Mouse (Mus musculus): ENCODE results near the gene 4922502D21Rik. TPM values are rescaled to one million over a fixed set of nuclear protein-coding genes. Genes with fewer than 3 reads are reported as not detected.

The 4922502D21Rik gene
- not detected in 2 replicates for polyA plus RNA-seq (2012; ENCODE audit: insufficient read depth, insufficient read length, missing spikeins)

GRCm38 (mm10) chr6:129331610-129332009 lies at the start of gene 4922502D21Rik:
4922502D21Rik (minus strand) TSS chr6:129331796.
- Histone ChIP-seq H3K4me3 (ENCODE audit: insufficient read depth, low read length) (no peak within 1 kb of the TSS), H3K27ac (ENCODE audit: insufficient read depth, low read depth, low read length) (no peak within 1 kb of the TSS), H3K4me1 (ENCODE audit: control insufficient read depth, insufficient read depth, low read length) (peaks cover 13% of the 10 kb centered on the region)
- TF ChIP-seq CTCF (IDR thresholded peaks at IDR 0.05; ENCODE audit: low read depth, low read length) (no peak), POLR2A (IDR thresholded peaks at IDR 0.05; ENCODE audit: borderline replicate concordance, low read depth, low read length) (no peak)

- TF ChIP-seq POLR2A (IDR thresholded peaks at IDR 0.05; ENCODE audit: borderline replicate concordance, low read depth, low read length) (no peak), CTCF (IDR thresholded peaks at IDR 0.05; ENCODE audit: low read depth, low read length) (no peak)
- H3K27ac ChIP-seq (ENCODE audit: insufficient read depth, low read depth, low read length): no peak overlapping the region
- H3K4me3 ChIP-seq (ENCODE audit: insufficient read depth, low read length): no peak overlapping the region
- H3K4me1 ChIP-seq (ENCODE audit: control insufficient read depth, insufficient read depth, low read length): no peaks in the 10 kb centered on the region
Observed at GRCm38 (mm10) chr6:129380454-129380853, 48.9 kb upstream of the 4922502D21Rik start.

GRCm38 (mm10) chr6:129374937-129375471 lies 43.4 kb upstream of the 4922502D21Rik start:
- no peak overlapping the region for H3K4me3 ChIP-seq (ENCODE audit: insufficient read depth, low read length)
- H3K4me1 ChIP-seq (ENCODE audit: control insufficient read depth, insufficient read depth, low read length): peaks cover 8% of the 10 kb centered on the region
- TF ChIP-seq POLR2A (IDR thresholded peaks at IDR 0.05; ENCODE audit: borderline replicate concordance, low read depth, low read length) (no peak), CTCF (IDR thresholded peaks at IDR 0.05; ENCODE audit: low read depth, low read length) (no peak)

GRCm38 (mm10) chr6:129369374-129370132 lies 38.0 kb upstream of the 4922502D21Rik start:
- H3K4me1 ChIP-seq (ENCODE audit: control insufficient read depth, insufficient read depth, low read length): peaks cover 18% of the 10 kb centered on the region
- peak overlapping the region; percentile 35 for H3K27ac ChIP-seq (ENCODE audit: insufficient read depth, low read depth, low read length)
- no peak for TF ChIP-seq CTCF (IDR thresholded peaks at IDR 0.05; ENCODE audit: low read depth, low read length)
- no peak for TF ChIP-seq POLR2A (IDR thresholded peaks at IDR 0.05; ENCODE audit: borderline replicate concordance, low read depth, low read length)
- no peak overlapping the region for H3K4me3 ChIP-seq (ENCODE audit: insufficient read depth, low read length)

More at GRCm38 (mm10) chr6:129374937-129375471, 43.4 kb upstream of the 4922502D21Rik start:
- no peak overlapping the region for H3K27ac ChIP-seq (ENCODE audit: insufficient read depth, low read depth, low read length)

- no peak for TF ChIP-seq POLR2A (IDR thresholded peaks at IDR 0.05; ENCODE audit: borderline replicate concordance, low read depth, low read length)
- peak; percentile 47 for TF ChIP-seq CTCF (IDR thresholded peaks at IDR 0.05; ENCODE audit: low read depth, low read length)
- H3K4me3 ChIP-seq (ENCODE audit: insufficient read depth, low read length): no peak overlapping the region
- H3K4me1 ChIP-seq (ENCODE audit: control insufficient read depth, insufficient read depth, low read length): peaks cover 38% of the 10 kb centered on the region
- no peak overlapping the region for H3K27ac ChIP-seq (ENCODE audit: insufficient read depth, low read depth, low read length)
Observed at GRCm38 (mm10) chr6:129365959-129366359, 34.4 kb upstream of the 4922502D21Rik start.

- TF ChIP-seq POLR2A (IDR thresholded peaks at IDR 0.05; ENCODE audit: borderline replicate concordance, low read depth, low read length) (no peak), CTCF (IDR thresholded peaks at IDR 0.05; ENCODE audit: low read depth, low read length) (no peak)
- H3K4me3 ChIP-seq (ENCODE audit: insufficient read depth, low read length): no peak overlapping the region
- H3K4me1 ChIP-seq (ENCODE audit: control insufficient read depth, insufficient read depth, low read length): peaks cover 34% of the 10 kb centered on the region
- H3K27ac ChIP-seq (ENCODE audit: insufficient read depth, low read depth, low read length): peak overlapping the region; percentile 31
Observed at GRCm38 (mm10) chr6:129363942-129364341, 32.3 kb upstream of the 4922502D21Rik start.

- Histone ChIP-seq H3K27ac (ENCODE audit: insufficient read depth, low read depth, low read length) (no peak overlapping the region), H3K4me3 (ENCODE audit: insufficient read depth, low read length) (no peak overlapping the region), H3K4me1 (ENCODE audit: control insufficient read depth, insufficient read depth, low read length) (peaks cover 32% of the 10 kb centered on the region)
- no peak for TF ChIP-seq CTCF (IDR thresholded peaks at IDR 0.05; ENCODE audit: low read depth, low read length)
- TF ChIP-seq POLR2A (IDR thresholded peaks at IDR 0.05; ENCODE audit: borderline replicate concordance, low read depth, low read length): no peak
Observed at GRCm38 (mm10) chr6:129359515-129359914, 27.9 kb upstream of the 4922502D21Rik start.

GRCm38 (mm10) chr6:129356430-129356829 lies 24.8 kb upstream of the 4922502D21Rik start:
- Histone ChIP-seq H3K4me1 (ENCODE audit: control insufficient read depth, insufficient read depth, low read length) (peaks cover 20% of the 10 kb centered on the region), H3K27ac (ENCODE audit: insufficient read depth, low read depth, low read length) (no peak overlapping the region), H3K4me3 (ENCODE audit: insufficient read depth, low read length) (no peak overlapping the region)
- TF ChIP-seq POLR2A (IDR thresholded peaks at IDR 0.05; ENCODE audit: borderline replicate concordance, low read depth, low read length) (no peak), CTCF (IDR thresholded peaks at IDR 0.05; ENCODE audit: low read depth, low read length) (no peak)

- no peak overlapping the region for H3K4me3 ChIP-seq (ENCODE audit: insufficient read depth, low read length)
- TF ChIP-seq CTCF (IDR thresholded peaks at IDR 0.05; ENCODE audit: low read depth, low read length): no peak
- no peak for TF ChIP-seq POLR2A (IDR thresholded peaks at IDR 0.05; ENCODE audit: borderline replicate concordance, low read depth, low read length)
- no peak overlapping the region for H3K27ac ChIP-seq (ENCODE audit: insufficient read depth, low read depth, low read length)
- peaks cover 14% of the 10 kb centered on the region for H3K4me1 ChIP-seq (ENCODE audit: control insufficient read depth, insufficient read depth, low read length)
Observed at GRCm38 (mm10) chr6:129355774-129356173, 24.2 kb upstream of the 4922502D21Rik start.

GRCm38 (mm10) chr6:129351091-129351490 lies 19.5 kb upstream of the 4922502D21Rik start:
- peak overlapping the region; percentile 53 for H3K4me3 ChIP-seq (ENCODE audit: insufficient read depth, low read length)
- peak overlapping the region; percentile 83 for H3K27ac ChIP-seq (ENCODE audit: insufficient read depth, low read depth, low read length)
- TF ChIP-seq POLR2A (IDR thresholded peaks at IDR 0.05; ENCODE audit: borderline replicate concordance, low read depth, low read length): no peak
- TF ChIP-seq CTCF (IDR thresholded peaks at IDR 0.05; ENCODE audit: low read depth, low read length): no peak
- H3K4me1 ChIP-seq (ENCODE audit: control insufficient read depth, insufficient read depth, low read length): peaks cover 22% of the 10 kb centered on the region
